Mouse (Mus musculus): ENCODE results near the gene Ppfibp1. TPM values are rescaled to one million over a fixed set of nuclear protein-coding genes. Genes with fewer than 3 reads are reported as not detected.

Ppfibp1 gene
- polyA plus RNA-seq, 1 experiment from 2014 or later: 15.9 TPM

GRCm38 (mm10) chr6:146971366-146971765 lies 83.1 kb downstream of the Ppfibp1 start:
- no peaks in the 10 kb centered on the region for H3K9me3 ChIP-seq (ENCODE audit: control insufficient read depth, low read length)
- 72% methylated on average over 3 of the region's 3 CpGs for WGBS
- no peaks in the 10 kb centered on the region for H3K27me3 ChIP-seq (replicated peaks; ENCODE audit: control insufficient read depth, insufficient read depth, low read length)
- H3K36me3 ChIP-seq (ENCODE audit: control insufficient read depth, insufficient read depth, low read length): no peaks in the 10 kb centered on the region
- no peak overlapping the region for H3K9ac ChIP-seq (ENCODE audit: low read depth, low read length)
- H3K4me1 ChIP-seq (ENCODE audit: control insufficient read depth, insufficient read depth, low read depth, low read length): no peaks in the 10 kb centered on the region
- no peak overlapping the region for H3K4me2 ChIP-seq (ENCODE audit: low read length)
- H3K27ac ChIP-seq (ENCODE audit: low read depth, low read length): no peak overlapping the region
- no peak overlapping the region for H3K4me3 ChIP-seq (ENCODE audit: low read length)
- ATAC-seq: no peak

- no peaks in the 10 kb centered on the region for H3K36me3 ChIP-seq (ENCODE audit: control insufficient read depth, insufficient read depth, low read length)
- no peak overlapping the region for H3K4me2 ChIP-seq (ENCODE audit: low read length)
- H3K27ac ChIP-seq (ENCODE audit: low read depth, low read length): no peak overlapping the region
- H3K9me3 ChIP-seq (ENCODE audit: control insufficient read depth, low read length): no peaks in the 10 kb centered on the region
- WGBS: 70% methylated on average over 6 of the region's 6 CpGs
- H3K9ac ChIP-seq (ENCODE audit: low read depth, low read length): no peak overlapping the region
- ATAC-seq: no peak
- no peak overlapping the region for H3K4me3 ChIP-seq (ENCODE audit: low read length)
- H3K27me3 ChIP-seq (replicated peaks; ENCODE audit: control insufficient read depth, insufficient read depth, low read length): no peaks in the 10 kb centered on the region
- H3K4me1 ChIP-seq (ENCODE audit: control insufficient read depth, insufficient read depth, low read depth, low read length): no peaks in the 10 kb centered on the region
Observed at GRCm38 (mm10) chr6:146972009-146972408, 83.7 kb downstream of the Ppfibp1 start.

- no peak for ATAC-seq
- no peak overlapping the region for H3K4me3 ChIP-seq (ENCODE audit: low read length)
- no peak overlapping the region for H3K9ac ChIP-seq (ENCODE audit: low read depth, low read length)
- 74% methylated on average over 1 of the region's 1 CpGs for WGBS
- H3K27me3 ChIP-seq (replicated peaks; ENCODE audit: control insufficient read depth, insufficient read depth, low read length): no peaks in the 10 kb centered on the region
- H3K9me3 ChIP-seq (ENCODE audit: control insufficient read depth, low read length): no peaks in the 10 kb centered on the region
- no peak overlapping the region for H3K27ac ChIP-seq (ENCODE audit: low read depth, low read length)
- H3K4me1 ChIP-seq (ENCODE audit: control insufficient read depth, insufficient read depth, low read depth, low read length): no peaks in the 10 kb centered on the region
- H3K36me3 ChIP-seq (ENCODE audit: control insufficient read depth, insufficient read depth, low read length): no peaks in the 10 kb centered on the region
- H3K4me2 ChIP-seq (ENCODE audit: low read length): no peak overlapping the region
Observed at GRCm38 (mm10) chr6:146972740-146973139, 84.5 kb downstream of the Ppfibp1 start.

- Histone ChIP-seq H3K4me2 (ENCODE audit: low read length) (no peak overlapping the region), H3K9ac (ENCODE audit: low read depth, low read length) (no peak overlapping the region), H3K36me3 (ENCODE audit: control insufficient read depth, insufficient read depth, low read length) (no peaks in the 10 kb centered on the region), H3K9me3 (ENCODE audit: control insufficient read depth, low read length) (no peaks in the 10 kb centered on the region), H3K27ac (ENCODE audit: low read depth, low read length) (no peak overlapping the region), H3K4me3 (ENCODE audit: low read length) (no peak overlapping the region), H3K27me3 (replicated peaks; ENCODE audit: control insufficient read depth, insufficient read depth, low read length) (no peaks in the 10 kb centered on the region), H3K4me1 (ENCODE audit: control insufficient read depth, insufficient read depth, low read depth, low read length) (no peaks in the 10 kb centered on the region)
- ATAC-seq: no peak
- WGBS: 65% methylated on average over 2 of the region's 2 CpGs
Observed at GRCm38 (mm10) chr6:146973406-146973805, 85.1 kb downstream of the Ppfibp1 start.

- no peak overlapping the region for H3K4me2 ChIP-seq (ENCODE audit: low read length)
Observed at GRCm38 (mm10) chr6:146973830-146974229, 85.5 kb downstream of the Ppfibp1 start.

GRCm38 (mm10) chr6:146976446-146976845 lies 88.2 kb downstream of the Ppfibp1 start:
- 88% methylated on average over 8 of the region's 8 CpGs for WGBS
- no peaks in the 10 kb centered on the region for H3K9me3 ChIP-seq (ENCODE audit: control insufficient read depth, low read length)
- H3K27ac ChIP-seq (ENCODE audit: low read depth, low read length): no peak overlapping the region
- no peak overlapping the region for H3K4me3 ChIP-seq (ENCODE audit: low read length)
- no peak for ATAC-seq
- no peaks in the 10 kb centered on the region for H3K4me1 ChIP-seq (ENCODE audit: control insufficient read depth, insufficient read depth, low read depth, low read length)
- H3K27me3 ChIP-seq (replicated peaks; ENCODE audit: control insufficient read depth, insufficient read depth, low read length): no peaks in the 10 kb centered on the region
- no peaks in the 10 kb centered on the region for H3K36me3 ChIP-seq (ENCODE audit: control insufficient read depth, insufficient read depth, low read length)
- no peak overlapping the region for H3K4me2 ChIP-seq (ENCODE audit: low read length)
- H3K9ac ChIP-seq (ENCODE audit: low read depth, low read length): no peak overlapping the region

More at GRCm38 (mm10) chr6:146973830-146974229, 85.5 kb downstream of the Ppfibp1 start:
- Histone ChIP-seq H3K36me3 (ENCODE audit: control insufficient read depth, insufficient read depth, low read length) (no peaks in the 10 kb centered on the region), H3K9me3 (ENCODE audit: control insufficient read depth, low read length) (no peaks in the 10 kb centered on the region), H3K27me3 (replicated peaks; ENCODE audit: control insufficient read depth, insufficient read depth, low read length) (no peaks in the 10 kb centered on the region), H3K9ac (ENCODE audit: low read depth, low read length) (no peak overlapping the region), H3K4me3 (ENCODE audit: low read length) (no peak overlapping the region), H3K27ac (ENCODE audit: low read depth, low read length) (no peak overlapping the region), H3K4me1 (ENCODE audit: control insufficient read depth, insufficient read depth, low read depth, low read length) (no peaks in the 10 kb centered on the region)
- ATAC-seq: no peak

- H3K4me3 ChIP-seq (ENCODE audit: low read length): no peak overlapping the region
- no peak overlapping the region for H3K27ac ChIP-seq (ENCODE audit: low read depth, low read length)
- ATAC-seq: no peak
- 61% methylated on average over 5 of the region's 5 CpGs for WGBS
- no peaks in the 10 kb centered on the region for H3K27me3 ChIP-seq (replicated peaks; ENCODE audit: control insufficient read depth, insufficient read depth, low read length)
- H3K36me3 ChIP-seq (ENCODE audit: control insufficient read depth, insufficient read depth, low read length): no peaks in the 10 kb centered on the region
- H3K9ac ChIP-seq (ENCODE audit: low read depth, low read length): no peak overlapping the region
- no peaks in the 10 kb centered on the region for H3K9me3 ChIP-seq (ENCODE audit: control insufficient read depth, low read length)
- H3K4me1 ChIP-seq (ENCODE audit: control insufficient read depth, insufficient read depth, low read depth, low read length): no peaks in the 10 kb centered on the region
- H3K4me2 ChIP-seq (ENCODE audit: low read length): no peak overlapping the region
Observed at GRCm38 (mm10) chr6:146978691-146979114, 90.4 kb downstream of the Ppfibp1 start.

- ATAC-seq: no peak
- H3K4me2 ChIP-seq (ENCODE audit: low read length): no peak overlapping the region
- no peaks in the 10 kb centered on the region for H3K9me3 ChIP-seq (ENCODE audit: control insufficient read depth, low read length)
- no peak overlapping the region for H3K27ac ChIP-seq (ENCODE audit: low read depth, low read length)
- no peaks in the 10 kb centered on the region for H3K27me3 ChIP-seq (replicated peaks; ENCODE audit: control insufficient read depth, insufficient read depth, low read length)
- whole genome bisulfite sequencing: 92% methylated on average over 1 of the region's 1 CpGs
- H3K4me1 ChIP-seq (ENCODE audit: control insufficient read depth, insufficient read depth, low read depth, low read length): no peaks in the 10 kb centered on the region
- H3K36me3 ChIP-seq (ENCODE audit: control insufficient read depth, insufficient read depth, low read length): no peaks in the 10 kb centered on the region
- no peak overlapping the region for H3K4me3 ChIP-seq (ENCODE audit: low read length)
- H3K9ac ChIP-seq (ENCODE audit: low read depth, low read length): no peak overlapping the region
Observed at GRCm38 (mm10) chr6:146979115-146979744, 90.9 kb downstream of the Ppfibp1 start.

- Histone ChIP-seq H3K27me3 (replicated peaks; ENCODE audit: control insufficient read depth, insufficient read depth, low read length) (no peaks in the 10 kb centered on the region), H3K4me1 (ENCODE audit: control insufficient read depth, insufficient read depth, low read depth, low read length) (no peaks in the 10 kb centered on the region), H3K27ac (ENCODE audit: low read depth, low read length) (no peak overlapping the region), H3K4me2 (ENCODE audit: low read length) (no peak overlapping the region), H3K9me3 (ENCODE audit: control insufficient read depth, low read length) (no peaks in the 10 kb centered on the region), H3K36me3 (ENCODE audit: control insufficient read depth, insufficient read depth, low read length) (no peaks in the 10 kb centered on the region), H3K4me3 (ENCODE audit: low read length) (no peak overlapping the region), H3K9ac (ENCODE audit: low read depth, low read length) (no peak overlapping the region)
- ATAC-seq: no peak
- WGBS: 40% methylated on average over 3 of the region's 3 CpGs
Observed at GRCm38 (mm10) chr6:146979953-146980352, 91.7 kb downstream of the Ppfibp1 start.
